Mouse (Mus musculus): Measurements from ENCODE around the gene Vsig10. TPM values are rescaled to one million over a fixed set of nuclear protein-coding genes. Genes with fewer than 3 reads are reported as not detected.
A peak's percentile ranks its signal among the peaks of the same experiment; 100 is the strongest.

Gene Vsig10
- polyA plus RNA-seq, 1 experiment from 2014 or later = 1.2 TPM

GRCm38 (mm10) chr5:117355648-117356303 lies 36.9 kb downstream of the Vsig10 start:
- H3K27ac ChIP-seq = no peak overlapping the region
- no peak overlapping the region for H3K4me3 ChIP-seq (ENCODE audit: inconsistent target)
- WGBS (ENCODE audit: missing documents) = 48% methylated on average over 14 of the region's 14 CpGs
- H3K79me2 ChIP-seq (ENCODE audit: inconsistent target) = peaks cover 33% of the 10 kb centered on the region
- H3K36me3 ChIP-seq (ENCODE audit: inconsistent target) = no peaks in the 10 kb centered on the region

GRCm38 (mm10) chr5:117356365-117357128 lies 37.7 kb downstream of the Vsig10 start:
- 3% methylated on average over 17 of the region's 24 CpGs for WGBS (ENCODE audit: missing documents)
- H3K27ac ChIP-seq = peak overlapping the region; percentile 28; the same call in 1 of the 2 replicates
- H3K79me2 ChIP-seq (ENCODE audit: inconsistent target) = peaks cover 41% of the 10 kb centered on the region

GRCm38 (mm10) chr5:117357129-117357477 lies 38.2 kb downstream of the Vsig10 start, which contains the start of gene Wsb2:
Gene Wsb2 (plus strand): TSS chr5:117357304.
- H3K79me2 ChIP-seq (ENCODE audit: inconsistent target) = peaks cover 46% of the 10 kb centered on the region
- H3K27ac ChIP-seq = peak within 1 kb of the TSS; percentile 85
- WGBS (ENCODE audit: missing documents) = under 1% methylated on average over 40 of the region's 54 CpGs
- H3K4me3 ChIP-seq (ENCODE audit: inconsistent target) = peak within 1 kb of the TSS; percentile 98
- no peaks in the 10 kb centered on the region for H3K36me3 ChIP-seq (ENCODE audit: inconsistent target)

More at GRCm38 (mm10) chr5:117356365-117357128, 37.7 kb downstream of the Vsig10 start:
- no peaks in the 10 kb centered on the region for H3K36me3 ChIP-seq (ENCODE audit: inconsistent target)
- H3K4me3 ChIP-seq (ENCODE audit: inconsistent target) = peak overlapping the region; percentile 29

DNA sequence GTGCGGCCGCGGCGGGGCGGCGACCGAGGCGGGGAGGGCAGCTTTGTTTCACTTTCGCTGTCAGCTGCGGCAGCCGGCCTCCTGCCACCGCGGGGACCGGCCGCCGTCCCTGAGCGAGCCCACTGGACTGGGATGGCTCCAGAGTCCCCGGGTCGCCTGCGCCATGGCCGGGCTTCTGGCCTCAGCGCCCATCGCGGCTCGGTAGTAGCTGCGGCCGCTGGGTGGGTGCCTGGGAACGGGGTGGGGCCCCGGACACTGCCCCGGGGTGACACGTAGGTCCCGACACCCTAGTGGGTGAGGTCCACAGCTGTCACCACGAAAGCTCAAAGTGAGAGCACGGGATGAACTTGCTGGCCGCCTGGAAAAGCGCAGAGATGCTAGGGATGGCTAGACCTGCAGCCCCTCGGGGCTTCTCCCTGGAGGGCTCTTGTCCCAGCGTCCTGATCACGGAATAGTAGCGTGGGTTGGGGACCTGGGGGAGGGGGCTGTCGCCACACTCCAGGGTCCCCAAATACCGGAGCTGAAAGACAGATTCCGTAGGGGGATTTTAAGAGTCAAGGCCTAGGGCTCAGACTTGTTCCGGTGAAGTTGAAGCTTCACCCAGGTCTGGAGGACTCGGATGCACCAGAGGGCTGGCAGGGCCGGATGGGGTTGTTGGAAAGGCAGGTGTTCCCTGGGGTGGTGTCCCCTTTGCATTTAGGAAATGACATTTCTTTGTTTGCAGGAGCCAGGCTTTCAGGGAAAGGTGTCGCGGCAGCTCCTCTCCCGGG lies 38.8 kb downstream of the Vsig10 start:
- peak overlapping the region; percentile 85 for H3K27ac ChIP-seq
- peaks cover 52% of the 10 kb centered on the region for H3K79me2 ChIP-seq (ENCODE audit: inconsistent target)
- no peaks in the 10 kb centered on the region for H3K36me3 ChIP-seq (ENCODE audit: inconsistent target)
- WGBS (ENCODE audit: missing documents) = 1% methylated on average over 43 of the region's 49 CpGs
- H3K4me3 ChIP-seq (ENCODE audit: inconsistent target) = peak overlapping the region; percentile 98

- H3K79me2 ChIP-seq (ENCODE audit: inconsistent target) = peaks cover 58% of the 10 kb centered on the region
- H3K36me3 ChIP-seq (ENCODE audit: inconsistent target) = no peaks in the 10 kb centered on the region
- H3K4me3 ChIP-seq (ENCODE audit: inconsistent target) = peak overlapping the region; percentile 98
- H3K27ac ChIP-seq = peak overlapping the region; percentile 85
- WGBS (ENCODE audit: missing documents) = 44% methylated on average over 6 of the region's 6 CpGs
Observed at GRCm38 (mm10) chr5:117358248-117358630, 39.4 kb downstream of the Vsig10 start.

GRCm38 (mm10) chr5:117358725-117359124 lies 39.8 kb downstream of the Vsig10 start:
- peak overlapping the region; percentile 98; the same call in 1 of the 2 replicates for H3K4me3 ChIP-seq (ENCODE audit: inconsistent target)
- H3K36me3 ChIP-seq (ENCODE audit: inconsistent target) = 0 out of 2 replicates have a peak, but pooled peaks cover 3% of the 10 kb centered on the region
- WGBS (ENCODE audit: missing documents) = 83% methylated on average over 11 of the region's 11 CpGs
- H3K27ac ChIP-seq = peak overlapping the region; percentile 85
- peaks cover 62% of the 10 kb centered on the region for H3K79me2 ChIP-seq (ENCODE audit: inconsistent target)

- Histone ChIP-seq H3K36me3 (ENCODE audit: inconsistent target) (peaks cover 11% of the 10 kb centered on the region), H3K27ac (peak overlapping the region; percentile 71), H3K79me2 (ENCODE audit: inconsistent target) (peaks cover 72% of the 10 kb centered on the region), H3K4me3 (ENCODE audit: inconsistent target) (no peak overlapping the region)
- 26% methylated on average over 7 of the region's 7 CpGs for whole genome bisulfite sequencing (ENCODE audit: missing documents)
Observed at GRCm38 (mm10) chr5:117359497-117360227, 40.8 kb downstream of the Vsig10 start.

DNA sequence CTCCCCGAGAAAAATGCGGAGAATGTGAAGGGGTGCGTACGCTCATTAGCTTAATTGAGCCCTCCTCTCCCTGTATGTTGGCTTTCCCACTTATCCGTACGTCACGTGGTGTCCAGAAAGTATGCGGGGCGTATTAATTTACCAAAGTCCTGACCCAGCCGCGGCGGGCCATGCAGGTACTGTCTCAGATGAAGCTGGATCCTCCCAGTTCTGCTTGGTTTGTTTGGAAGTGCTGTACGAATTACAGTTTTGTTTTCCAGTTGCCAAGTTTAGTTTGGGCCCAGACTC lies 41.3 kb downstream of the Vsig10 start:
- H3K79me2 ChIP-seq (ENCODE audit: inconsistent target) = peaks cover 77% of the 10 kb centered on the region
- no peak overlapping the region for H3K4me3 ChIP-seq (ENCODE audit: inconsistent target)
- peak overlapping the region; percentile 71 for H3K27ac ChIP-seq
- WGBS (ENCODE audit: missing documents) = 92% methylated on average over 13 of the region's 13 CpGs
- peaks cover 16% of the 10 kb centered on the region for H3K36me3 ChIP-seq (ENCODE audit: inconsistent target)

DNA sequence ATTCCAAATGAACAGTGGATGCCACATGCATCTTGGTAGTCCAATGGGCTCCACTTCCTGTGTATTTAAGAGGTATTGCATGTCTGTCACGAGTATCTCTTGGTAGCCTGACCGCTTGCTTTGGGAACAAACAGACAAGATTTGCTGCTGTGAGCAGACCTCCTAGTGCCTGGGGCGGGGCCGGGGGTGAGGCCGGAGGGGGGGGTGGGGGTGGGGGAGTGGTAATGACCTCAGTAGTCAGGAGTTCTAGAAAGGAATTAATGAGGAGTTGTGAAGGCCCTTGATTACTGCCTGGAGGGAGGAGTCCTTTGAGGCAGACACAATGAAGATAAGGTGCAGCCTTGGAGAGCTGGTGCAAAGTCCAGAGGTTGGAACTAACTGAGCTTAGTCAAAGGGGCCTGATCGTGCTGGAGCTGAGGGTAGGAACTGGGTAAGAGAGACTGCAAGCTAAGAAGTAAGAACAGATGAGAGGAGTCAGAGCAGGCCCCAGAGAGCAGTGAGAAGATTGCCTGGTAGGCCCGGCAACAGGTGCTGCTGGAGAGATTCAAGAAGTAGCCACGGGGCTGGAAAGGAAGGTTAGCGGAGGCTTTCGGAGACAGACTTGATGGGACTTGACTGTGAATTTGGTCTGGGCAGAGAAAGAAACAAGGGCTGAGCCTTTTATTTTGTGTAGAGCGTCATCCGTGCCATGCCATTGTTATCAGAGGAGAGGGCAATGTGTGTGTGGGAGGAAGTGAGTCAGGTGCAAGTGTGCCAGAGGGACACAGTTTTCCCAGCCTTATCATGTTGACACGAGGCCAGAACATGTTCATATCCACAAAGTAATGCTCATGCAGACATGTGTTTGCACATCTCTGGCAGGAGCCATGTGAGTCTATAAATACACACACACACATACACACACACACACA lies 42.0 kb downstream of the Vsig10 start:
- Histone ChIP-seq H3K36me3 (ENCODE audit: inconsistent target) (peaks cover 24% of the 10 kb centered on the region), H3K4me3 (ENCODE audit: inconsistent target) (no peak overlapping the region), H3K79me2 (ENCODE audit: inconsistent target) (peaks cover 84% of the 10 kb centered on the region), H3K27ac (peak overlapping the region; percentile 71)
- WGBS (ENCODE audit: missing documents) = 64% methylated on average over 10 of the region's 13 CpGs

DNA sequence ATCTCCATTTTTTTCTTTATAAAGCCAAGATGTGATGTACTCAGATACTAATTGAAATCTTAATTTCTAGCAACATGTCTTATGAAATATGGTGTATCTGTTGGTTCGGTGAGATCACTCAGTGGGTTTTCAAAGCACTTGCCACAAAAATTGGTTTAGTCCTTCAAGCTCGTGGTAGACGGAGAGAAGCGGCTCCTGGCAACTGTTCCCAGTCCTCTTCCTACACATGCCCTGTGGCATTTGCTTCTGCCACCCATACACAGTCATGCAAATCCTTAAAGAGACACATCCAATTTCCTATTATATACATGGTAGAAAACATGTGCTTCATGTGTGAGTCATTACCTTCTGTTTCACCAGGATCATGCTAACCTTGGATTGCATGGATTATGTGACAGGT lies 42.7 kb downstream of the Vsig10 start:
- 91% methylated on average over 4 of the region's 4 CpGs for WGBS (ENCODE audit: missing documents)
- H3K27ac ChIP-seq = peak overlapping the region; percentile 71
- peaks cover 31% of the 10 kb centered on the region for H3K36me3 ChIP-seq (ENCODE audit: inconsistent target)
- H3K4me3 ChIP-seq (ENCODE audit: inconsistent target) = no peak overlapping the region
- peaks cover 91% of the 10 kb centered on the region for H3K79me2 ChIP-seq (ENCODE audit: inconsistent target)

GRCm38 (mm10) chr5:117363066-117363782 lies 44.3 kb downstream of the Vsig10 start:
- H3K27ac ChIP-seq = no peak overlapping the region
- H3K4me3 ChIP-seq (ENCODE audit: inconsistent target) = no peak overlapping the region
- H3K36me3 ChIP-seq (ENCODE audit: inconsistent target) = peaks cover 46% of the 10 kb centered on the region
- peaks cover 100% of the 10 kb centered on the region for H3K79me2 ChIP-seq (ENCODE audit: inconsistent target)
- WGBS (ENCODE audit: missing documents) = 43% methylated on average over 15 of the region's 15 CpGs

DNA sequence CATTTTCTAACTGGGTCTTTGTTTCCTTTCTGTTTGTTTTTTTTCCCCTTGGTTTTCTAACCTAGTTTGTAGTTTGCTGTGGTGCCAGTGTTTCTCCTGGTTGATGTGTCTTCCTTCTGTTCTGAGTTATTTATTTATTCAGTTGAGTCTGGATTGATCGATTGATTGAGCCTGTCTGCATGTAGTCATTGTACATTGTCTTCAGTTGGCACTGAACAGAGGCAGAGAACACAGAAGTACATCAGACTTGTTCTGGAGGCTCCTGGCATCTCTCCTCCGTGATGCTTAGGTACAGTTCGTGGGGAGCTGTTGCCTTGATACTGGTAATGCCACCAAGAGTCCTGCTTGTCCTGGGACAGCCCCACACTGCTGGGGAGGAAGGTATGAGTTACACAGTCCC lies 45.9 kb downstream of the Vsig10 start:
- H3K4me3 ChIP-seq (ENCODE audit: inconsistent target) = no peak overlapping the region
- peaks cover 62% of the 10 kb centered on the region for H3K36me3 ChIP-seq (ENCODE audit: inconsistent target)
- no peak overlapping the region for H3K27ac ChIP-seq
- 95% methylated on average over 3 of the region's 3 CpGs for WGBS (ENCODE audit: missing documents)
- peaks cover 100% of the 10 kb centered on the region for H3K79me2 ChIP-seq (ENCODE audit: inconsistent target)

Measured in macrophage (primary cell).